Mouse (Mus musculus): ENCODE measurements at regions not wholly inside any gene's neighbourhood (a gene's known extent, or its start where the extent isn't known, plus 50 kb on each side); places are given as distances from the start of the nearest gene placed in this dataset.
A peak's percentile ranks its signal among the peaks of the same experiment; 100 is the strongest.
"Not testable (repeated sequence)": the region's sequence is repeated elsewhere in the genome, so short reads cannot be mapped to it uniquely, and the experiment has no call there.

DNA sequence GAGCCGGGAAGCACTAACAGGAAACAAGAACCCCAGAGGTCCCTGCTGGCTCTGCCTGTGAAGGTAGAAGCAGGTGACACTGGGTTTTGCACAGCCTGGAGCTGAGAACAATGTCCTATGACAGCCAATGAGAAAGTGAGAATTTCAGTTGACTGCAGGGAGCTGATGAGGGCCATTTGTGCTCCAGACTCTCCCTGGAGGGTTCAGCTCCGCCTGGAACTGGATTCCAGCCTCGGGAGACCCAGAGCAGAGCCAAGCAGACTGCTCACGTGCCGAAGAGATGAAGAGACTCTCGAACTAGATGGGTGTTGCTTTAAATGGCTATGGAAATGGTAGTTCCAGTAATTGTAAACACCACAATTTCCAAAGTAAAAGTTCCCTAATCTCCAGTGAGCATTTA is 93.5 kb downstream of the Cand1 start:
- no peak for DNase-seq (ENCODE audit: low spot score)

DNA sequence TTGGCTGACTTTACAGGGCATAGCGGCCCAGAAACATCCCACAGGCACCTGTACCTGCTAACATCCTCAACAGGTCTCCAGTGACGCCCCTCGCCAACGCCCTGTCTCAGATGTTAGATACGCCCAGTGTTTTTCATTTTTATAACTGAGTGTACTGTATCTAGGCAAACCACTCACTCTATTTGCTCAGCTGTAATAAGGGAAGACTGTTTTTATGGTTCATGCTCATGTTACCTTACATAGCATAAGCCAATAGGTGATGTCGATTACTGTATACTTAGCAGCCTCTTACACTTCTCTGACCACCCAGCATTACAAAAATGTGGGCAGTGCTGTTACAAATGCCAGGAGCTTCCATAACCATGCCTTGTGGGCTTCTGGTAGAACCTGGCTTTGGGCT is 97.0 kb downstream of the Cand1 start:
- DNase-seq (ENCODE audit: low spot score): no peak

DNA sequence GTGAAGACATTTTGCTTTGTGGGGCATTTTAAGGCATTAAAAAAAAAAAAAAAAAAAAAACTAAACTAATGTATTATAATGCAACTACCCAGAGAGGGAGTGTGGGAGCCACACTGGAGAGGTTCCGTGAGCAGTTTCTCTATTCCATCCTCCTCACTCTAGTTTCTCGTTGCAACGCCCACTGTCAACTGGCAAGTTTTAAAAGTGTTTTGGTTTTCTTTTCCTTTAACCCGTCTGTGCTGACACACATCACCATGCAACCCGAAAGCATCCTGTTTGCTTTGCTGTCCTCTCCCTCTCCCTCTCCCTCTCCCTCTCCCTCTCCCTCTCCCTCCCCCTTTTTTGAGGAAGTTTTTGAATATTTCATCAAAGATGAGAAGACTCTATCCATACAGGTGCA is 97.5 kb downstream of the Cand1 start:
- peak; percentile 7 for DNase-seq (ENCODE audit: low spot score)

DNA sequence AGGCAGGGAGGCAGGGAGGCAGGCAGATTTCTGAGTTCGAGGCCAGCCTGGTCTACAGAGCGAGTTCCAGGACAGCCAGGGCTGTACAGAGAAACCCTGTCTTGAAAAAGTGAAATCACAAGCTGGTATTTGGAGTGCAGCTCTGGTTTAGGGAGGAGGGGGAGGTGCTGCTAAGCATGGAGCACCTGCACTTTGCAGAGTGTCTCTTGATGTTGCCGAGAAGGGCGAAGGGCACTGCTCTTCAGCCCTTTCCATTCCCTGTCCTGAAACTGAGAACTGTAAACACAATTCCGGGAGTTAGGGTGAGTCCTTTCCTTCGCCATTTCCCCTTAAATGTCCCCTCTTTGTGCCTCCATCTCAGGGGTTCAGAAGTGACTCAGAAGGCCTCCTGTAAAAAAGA is 101.6 kb downstream of the Cand1 start:
- no peak for DNase-seq (ENCODE audit: low spot score)

- no peak for DNase-seq (ENCODE audit: low spot score)
Observed at GRCm38 (mm10) chr10:119135489-119135924, 104.3 kb downstream of the Cand1 start.

DNA sequence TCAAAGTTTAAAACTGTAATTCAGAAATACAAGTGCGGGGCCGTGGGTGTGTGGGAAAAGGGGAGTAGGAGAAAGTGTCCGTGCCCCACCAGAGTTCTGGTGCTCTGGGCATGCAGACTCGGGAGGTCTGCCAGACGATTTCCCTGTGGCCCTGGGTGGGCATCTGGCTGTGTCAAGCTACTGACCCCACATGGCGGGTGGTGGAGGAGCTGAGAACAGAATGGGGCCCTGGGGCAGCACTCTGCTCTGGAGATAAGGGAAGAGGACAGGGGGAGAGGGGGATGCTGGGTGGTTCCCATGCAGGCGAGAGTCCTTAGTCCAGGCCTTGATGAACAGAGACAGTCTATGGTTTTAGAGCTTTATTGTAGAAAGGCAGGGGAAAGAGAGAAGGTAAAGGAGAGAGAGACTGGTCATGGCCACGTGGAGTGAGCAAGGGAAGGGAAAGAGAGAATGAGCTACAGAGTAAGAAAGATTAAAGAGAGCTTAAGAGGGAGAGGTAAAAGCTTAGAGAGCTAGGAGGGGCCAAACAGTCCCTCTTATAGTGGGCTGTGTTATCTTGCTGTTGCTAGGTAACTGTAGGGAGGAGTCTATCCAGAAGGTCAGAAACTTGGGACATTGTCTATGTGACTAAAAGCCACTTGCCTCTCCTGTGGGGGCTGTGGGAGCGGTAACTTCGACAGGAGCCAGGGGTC is 104.9 kb downstream of the Cand1 start:
- DNase-seq (ENCODE audit: low spot score): no peak

DNA sequence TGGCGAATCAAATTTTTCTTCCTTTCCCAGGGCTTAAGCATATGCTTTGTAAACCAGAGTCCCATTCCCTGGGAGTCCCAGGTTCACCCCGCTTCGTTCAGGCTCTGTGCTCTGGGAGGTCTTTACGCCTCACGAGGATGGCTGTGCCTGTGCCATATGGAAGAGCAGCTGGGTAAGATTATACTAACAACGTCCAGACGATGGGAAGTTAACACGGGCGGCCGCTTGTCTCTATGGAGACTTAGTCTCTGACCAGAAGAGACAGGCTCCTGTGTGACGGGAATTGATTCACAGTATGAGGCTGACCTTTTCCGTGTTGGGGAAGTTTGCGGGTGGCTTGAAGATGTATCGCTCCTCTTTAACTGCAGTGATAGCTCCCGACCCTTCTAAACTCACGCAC is 107.9 kb downstream of the Cand1 start:
- DNase-seq (ENCODE audit: low spot score): peak; percentile 8

DNA sequence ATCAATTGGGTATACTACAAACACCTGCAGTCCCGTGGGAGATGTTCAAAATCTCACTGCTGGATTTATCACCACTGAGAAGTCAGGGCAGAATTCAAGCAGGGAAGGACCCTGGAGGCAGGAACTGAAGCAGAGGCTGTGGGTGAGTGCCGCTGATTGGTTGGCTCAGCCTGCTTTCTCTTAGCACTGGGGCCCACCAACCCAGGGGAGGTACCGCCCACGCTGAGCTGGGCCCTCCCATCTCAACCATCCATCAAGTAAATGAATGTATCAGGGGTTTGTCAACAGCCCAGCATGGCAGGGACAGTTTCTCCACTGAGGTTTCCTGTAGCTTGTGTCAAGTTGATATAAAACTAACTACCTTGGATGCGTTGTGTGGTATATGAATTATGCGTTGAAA is 109.2 kb downstream of the Cand1 start:
- no peak for DNase-seq (ENCODE audit: low spot score)

DNA sequence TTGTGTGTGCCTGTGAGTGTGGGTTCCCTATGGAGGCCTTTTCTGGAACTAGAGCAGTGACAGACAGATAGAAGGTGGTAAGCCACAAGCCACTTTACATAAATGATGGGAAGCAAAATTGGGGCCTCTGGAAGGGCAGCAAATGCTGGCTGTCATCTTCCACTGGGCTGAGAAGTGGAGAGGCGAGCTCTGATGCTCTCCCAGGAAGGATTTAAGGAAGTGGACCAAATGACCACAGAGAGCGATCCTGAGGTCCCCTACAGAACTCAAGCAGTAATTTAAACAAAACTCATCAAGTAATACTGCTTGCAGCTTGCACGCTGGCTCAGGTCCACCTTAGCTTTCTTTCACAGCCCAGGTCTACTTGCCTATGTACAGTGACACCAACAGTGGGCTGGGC is 111.8 kb downstream of the Cand1 start:
- DNase-seq (ENCODE audit: low spot score): no peak

GRCm38 (mm10) chr10:119123517-119123916 is 116.3 kb downstream of the Cand1 start:
- DNase-seq (ENCODE audit: low spot score): no peak

- DNase-seq (ENCODE audit: low spot score): no peak
Observed at GRCm38 (mm10) chr10:119122347-119122746, 117.5 kb downstream of the Cand1 start.

DNA sequence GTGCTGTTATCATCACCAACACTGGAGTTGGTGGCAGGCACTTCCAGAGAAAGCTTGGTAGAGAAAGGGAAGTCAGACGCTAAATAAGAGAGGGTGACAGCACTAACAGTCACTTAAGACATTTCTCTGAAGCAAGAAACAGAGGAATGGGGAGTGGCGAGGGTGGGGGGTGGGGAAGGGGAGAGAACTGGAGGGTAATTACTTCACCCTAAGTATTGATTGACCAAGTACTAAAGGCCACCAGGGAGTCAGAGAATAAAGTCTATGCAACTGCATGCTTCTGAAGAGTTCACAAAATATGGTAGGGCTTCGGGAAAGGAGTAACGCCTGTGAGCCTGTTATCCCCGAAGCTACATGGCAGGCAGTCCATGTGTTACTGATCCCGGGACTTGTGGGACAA is 118.3 kb downstream of the Cand1 start:
- no peak for DNase-seq (ENCODE audit: low spot score)

DNA sequence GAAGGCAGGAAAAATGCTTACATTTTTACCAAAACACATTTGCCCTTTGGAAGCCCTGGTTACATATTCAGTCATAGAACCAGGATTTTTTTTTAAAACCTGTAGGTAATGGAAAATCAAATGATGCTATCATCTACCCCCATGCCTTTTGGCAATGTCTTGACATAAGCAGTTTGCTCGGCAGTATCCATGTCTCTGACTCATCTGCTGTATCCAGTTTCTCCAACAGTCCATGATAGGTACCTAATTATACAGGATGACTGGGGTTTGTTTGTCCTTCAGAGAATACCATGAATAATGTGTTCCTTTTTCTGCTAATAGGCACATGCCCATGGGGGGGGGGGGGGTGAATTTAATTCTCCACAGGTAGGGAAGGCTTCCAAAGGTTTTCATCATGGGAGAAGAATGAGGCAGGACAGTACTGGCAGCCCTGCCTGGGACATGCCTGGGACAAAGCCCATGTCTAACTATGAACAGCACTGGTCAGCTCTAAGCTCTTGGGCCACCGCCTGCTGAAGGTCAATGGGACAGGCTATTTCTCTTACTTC is 122.9 kb downstream of the Cand1 start:
- DNase-seq (ENCODE audit: low spot score): no peak

DNA sequence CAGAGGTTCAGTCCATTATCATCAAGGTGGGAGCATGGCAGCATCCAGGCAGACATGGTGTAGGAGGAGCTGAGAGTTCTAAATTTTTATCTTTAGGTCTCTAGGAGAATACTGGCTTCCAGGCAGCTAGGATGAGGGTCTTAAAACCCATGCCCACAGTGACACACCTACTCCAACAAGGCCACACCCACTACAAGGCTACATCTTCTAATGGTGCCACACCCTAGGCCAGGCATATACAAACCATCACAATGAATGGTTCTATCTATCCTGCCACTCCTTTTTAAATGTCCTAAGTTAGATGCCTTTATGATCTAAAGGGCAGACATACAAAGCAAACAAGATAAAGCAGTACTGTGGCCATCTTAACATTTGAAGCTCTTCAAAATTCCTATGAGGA is 124.7 kb downstream of the Cand1 start:
- DNase-seq (ENCODE audit: low spot score): not testable (repeated sequence)

- no peak for DNase-seq (ENCODE audit: low spot score)
Observed at GRCm38 (mm10) chr10:119114653-119115052, 125.2 kb downstream of the Cand1 start.

GRCm38 (mm10) chr10:119111886-119112285 is 128.0 kb downstream of the Cand1 start:
- DNase-seq (ENCODE audit: low spot score): no peak

- DNase-seq (ENCODE audit: low spot score): no peak
Observed at GRCm38 (mm10) chr10:119111409-119111808, 128.4 kb downstream of the Cand1 start.

DNA sequence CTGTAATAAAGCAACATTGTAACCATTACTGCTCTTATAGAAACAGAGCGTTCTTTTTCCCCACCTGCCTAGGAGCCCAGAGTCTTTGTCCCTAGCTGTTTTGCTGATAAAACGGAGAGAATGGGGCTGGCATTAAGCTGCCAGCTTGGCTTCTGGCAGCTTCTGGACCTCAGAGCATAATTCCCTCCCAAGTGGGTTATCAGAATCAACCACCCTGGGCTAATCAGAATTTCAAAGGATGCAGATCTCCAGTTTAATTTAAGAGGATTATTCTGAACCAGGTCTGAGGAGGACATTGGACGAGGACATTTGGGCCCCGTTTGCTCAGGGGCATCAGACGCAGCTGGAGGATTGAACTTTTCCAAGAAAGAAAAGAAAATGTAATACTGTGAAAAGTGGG is 129.2 kb downstream of the Cand1 start:
- no peak for DNase-seq (ENCODE audit: low spot score)

- DNase-seq (ENCODE audit: low spot score): no peak
Observed at GRCm38 (mm10) chr10:119109207-119109606, 130.6 kb downstream of the Cand1 start.

DNA sequence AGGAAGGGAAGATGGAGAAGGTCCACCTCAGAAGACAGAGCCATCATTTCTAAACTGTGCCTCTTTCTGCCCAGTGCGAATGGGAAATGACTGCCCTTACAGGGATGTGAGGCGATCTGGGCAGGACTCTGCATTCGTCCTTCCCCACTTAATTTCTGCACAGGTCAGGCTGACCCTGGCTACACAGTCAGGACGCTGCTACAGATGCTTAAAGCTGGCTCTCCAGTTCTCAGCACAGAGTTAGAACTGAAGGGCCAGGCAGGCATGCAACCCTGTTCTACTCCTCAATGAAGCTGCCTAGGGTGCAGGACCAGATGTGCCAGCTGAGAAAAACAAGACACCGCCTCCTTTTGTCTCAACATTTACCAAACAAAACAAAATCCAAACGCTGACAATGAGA is 132.1 kb downstream of the Cand1 start:
- no peak for DNase-seq (ENCODE audit: low spot score)

GRCm38 (mm10) chr10:119106105-119106504 is 133.8 kb downstream of the Cand1 start:
- no peak for DNase-seq (ENCODE audit: low spot score)

GRCm38 (mm10) chr10:119105279-119105881 is 134.5 kb downstream of the Cand1 start:
- no peak for DNase-seq (ENCODE audit: low spot score)

GRCm38 (mm10) chr10:119100511-119100910 is 139.3 kb downstream of the Cand1 start:
- no peak for DNase-seq (ENCODE audit: low spot score)

Measured in layer of hippocampus, adult 11-12 months (tissue).